Mouse (Mus musculus) T-helper 17 cell (primary cell): ENCODE data around the gene Babam1.

Source experiments
- in situ Hi-C, 2 experiments: fragments of 300-600 bp; cut with MboI, MseI; formaldehyde crosslinking; loops; 1 replicate in 1 of 2; 2 replicates in 1 of 2; pipeline ENCODE4 v1.15.1; 2025; ENCODE audit warnings: high pct_unique_total_duplicates in 2 of 2

Gene Babam1

DNA sequence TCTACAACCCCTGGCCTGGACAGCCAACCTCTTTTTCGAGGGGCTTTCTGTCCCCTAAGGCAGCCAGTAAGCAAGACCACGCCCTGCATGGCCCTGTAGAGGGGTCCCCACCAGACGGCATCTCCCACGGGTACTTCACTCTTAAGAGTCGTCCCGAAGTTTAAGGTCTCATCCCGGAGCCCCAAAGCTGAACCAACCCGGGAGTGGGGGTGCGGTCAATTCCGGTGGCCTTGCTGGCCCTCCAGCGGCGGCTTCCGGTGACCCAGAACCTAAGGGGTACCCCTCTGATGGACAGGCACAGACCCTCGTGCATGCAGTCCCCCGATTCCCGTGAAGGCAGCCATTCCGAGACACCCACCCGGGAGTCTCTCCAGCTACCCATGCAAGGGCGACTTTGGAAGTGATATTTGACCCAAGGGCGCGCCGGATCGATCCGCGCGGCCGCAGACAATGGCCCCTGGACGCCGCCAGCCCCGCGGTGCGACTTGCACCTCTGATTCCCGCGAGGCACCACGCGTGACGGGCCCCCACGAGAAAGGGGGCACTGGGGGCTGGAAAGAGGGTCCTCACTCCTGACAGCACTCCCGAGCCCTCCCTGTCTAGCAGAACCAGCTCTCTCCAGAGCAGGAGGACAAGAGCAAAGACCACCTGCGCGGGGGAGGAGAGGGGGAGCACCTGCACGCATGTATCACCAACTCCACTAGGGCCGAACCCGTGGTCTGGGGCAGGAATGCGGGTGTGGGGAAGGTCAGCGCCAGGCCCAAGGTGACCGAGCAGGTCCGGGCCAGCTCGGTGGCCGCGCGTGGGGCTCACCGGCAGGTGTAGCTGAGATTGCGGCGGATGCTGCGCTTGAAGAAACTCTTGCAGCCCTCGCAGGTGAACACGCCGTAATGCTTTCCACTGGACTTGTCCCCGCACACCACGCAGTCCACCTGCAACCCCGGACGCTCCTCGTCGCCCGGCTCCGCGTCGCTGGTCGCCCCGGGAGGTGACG, 16.2 kb upstream of the Babam1 start:
- in situ Hi-C loops = no loop called here

DNA sequence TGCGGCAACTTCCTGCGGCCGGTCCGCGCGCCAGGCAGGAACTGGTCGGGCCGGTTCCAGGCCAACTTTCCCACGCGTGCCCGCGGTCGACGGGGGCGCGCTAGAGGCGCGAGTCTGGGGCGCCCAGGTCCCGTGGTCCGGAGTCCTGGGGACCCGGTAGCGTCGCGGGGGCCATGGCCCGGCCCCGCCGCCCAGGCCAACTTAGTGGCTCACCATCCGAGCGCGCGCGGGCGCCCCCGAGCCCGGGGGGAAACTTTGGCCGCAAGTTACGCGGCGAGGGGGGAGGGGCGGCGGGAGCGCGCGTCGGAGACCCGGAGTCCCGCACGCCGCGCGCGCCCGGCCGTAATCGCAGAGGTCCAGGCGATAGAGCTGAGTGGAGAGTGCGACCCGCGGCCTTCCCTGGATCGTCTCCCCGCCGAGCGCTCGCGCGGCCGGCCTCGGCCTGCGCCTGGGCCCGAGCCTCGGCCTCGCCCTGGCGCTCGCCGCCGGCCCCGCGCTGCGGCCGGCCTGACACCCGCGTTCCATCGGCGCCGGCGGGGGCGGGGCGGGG, 15.2 kb upstream of the Babam1 start, which contains the start of gene Nr2f6:
Gene Nr2f6 (minus strand): TSS at position 540 of the 550 bp plus-strand sequence.
- in situ Hi-C loops = no loop called here

GRCm38 (mm10) chr8:71381971-71382961, 14.4 kb upstream of the Babam1 start:
- in situ Hi-C loops = no loop called here

DNA sequence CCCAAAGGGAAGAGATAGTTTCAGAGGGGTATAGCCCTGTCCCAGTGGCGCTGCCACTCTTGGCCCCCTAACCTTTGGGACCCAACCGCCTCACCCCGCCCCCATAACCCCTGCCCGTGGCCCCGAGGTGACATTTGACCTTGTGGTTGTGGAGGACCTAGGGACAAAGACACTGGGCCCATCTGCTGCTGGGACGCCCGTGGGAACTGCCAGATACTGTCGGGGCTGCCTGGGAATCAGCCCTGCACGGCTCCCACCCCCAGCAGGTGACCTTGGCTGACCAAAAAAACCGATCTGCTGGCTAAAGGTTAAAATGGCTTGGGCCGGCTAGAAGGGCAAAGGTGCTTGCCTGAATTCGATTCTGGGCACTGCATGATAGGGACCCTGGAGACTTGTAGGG, 13.3 kb upstream of the Babam1 start:
- in situ Hi-C loops = no loop called here

GRCm38 (mm10) chr8:71383860-71384259, 12.8 kb upstream of the Babam1 start:
- in situ Hi-C loops = no loop called here

- in situ Hi-C loops = no loop called here
These were observed 11.3 kb upstream of the Babam1 start for GRCm38 (mm10) chr8:71385212-71385835.

- in situ Hi-C loops = no loop called here
These were observed 8.4 kb upstream of the Babam1 start for GRCm38 (mm10) chr8:71388267-71388666.

DNA sequence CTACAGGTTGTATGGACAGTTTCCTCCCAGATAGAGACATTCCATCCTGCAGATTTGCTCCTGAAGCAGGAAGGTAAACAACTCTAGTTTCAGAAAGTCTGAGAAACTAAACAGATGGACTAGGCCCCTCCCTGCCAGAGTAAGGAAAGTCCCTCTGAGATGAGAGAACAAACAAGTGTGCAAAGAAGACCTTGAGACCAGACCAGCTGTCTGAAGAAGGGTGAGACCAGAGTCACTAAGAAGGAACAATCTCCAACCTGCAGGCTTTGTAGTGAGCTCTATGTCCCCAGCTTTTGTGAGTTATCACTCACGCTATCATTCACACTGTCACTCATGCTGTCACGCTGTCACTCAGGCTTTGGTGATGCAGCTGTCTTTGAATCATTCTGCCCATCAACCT, 5.0 kb upstream of the Babam1 start:
- in situ Hi-C loops = no loop called here

- in situ Hi-C loops = no loop called here
These were observed 4.3 kb upstream of the Babam1 start for GRCm38 (mm10) chr8:71392391-71392790.

DNA sequence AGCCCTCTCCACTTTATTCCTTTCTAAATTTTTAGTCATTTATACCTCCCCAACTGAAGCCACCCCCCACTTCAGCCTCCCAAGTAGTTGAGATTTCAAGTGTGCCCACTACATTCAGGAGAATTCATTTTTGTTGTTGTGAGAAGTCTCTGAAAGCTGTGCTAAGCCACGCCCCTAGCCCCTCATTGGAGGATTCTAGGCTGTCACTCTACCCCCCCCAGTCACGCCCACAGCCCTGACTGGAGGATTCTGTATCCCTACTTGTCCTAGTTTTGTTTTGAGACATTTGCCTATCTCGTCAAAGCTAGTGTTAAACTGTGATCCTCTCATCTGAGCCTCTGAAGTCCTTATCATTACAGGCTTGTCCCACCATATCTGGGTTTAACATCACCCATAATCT, 3.8 kb upstream of the Babam1 start:
- in situ Hi-C loops = no loop called here

- in situ Hi-C loops = no loop called here
These were observed 2.2 kb upstream of the Babam1 start for GRCm38 (mm10) chr8:71394481-71394880.

DNA sequence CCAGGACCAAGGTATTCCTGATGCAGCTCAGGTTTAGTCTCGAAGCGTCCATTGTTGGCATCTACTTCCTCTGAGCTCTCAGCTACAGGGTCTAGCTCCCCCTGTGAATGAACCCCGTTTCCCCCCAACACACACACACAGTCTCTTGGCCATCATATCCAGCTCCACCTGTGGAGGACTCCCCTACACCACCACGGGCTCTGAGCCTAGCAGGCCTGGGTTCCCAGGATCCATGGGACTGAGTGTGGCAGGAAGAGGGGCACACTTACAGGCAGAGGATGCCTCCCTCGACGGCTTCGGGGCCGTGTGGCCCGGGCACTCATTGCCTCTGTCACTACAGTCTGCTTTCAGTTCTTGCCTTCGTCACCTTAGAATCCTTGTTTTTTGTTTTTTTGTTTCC, 1.6 kb upstream of the Babam1 start:
- in situ Hi-C loops = no loop called here

DNA sequence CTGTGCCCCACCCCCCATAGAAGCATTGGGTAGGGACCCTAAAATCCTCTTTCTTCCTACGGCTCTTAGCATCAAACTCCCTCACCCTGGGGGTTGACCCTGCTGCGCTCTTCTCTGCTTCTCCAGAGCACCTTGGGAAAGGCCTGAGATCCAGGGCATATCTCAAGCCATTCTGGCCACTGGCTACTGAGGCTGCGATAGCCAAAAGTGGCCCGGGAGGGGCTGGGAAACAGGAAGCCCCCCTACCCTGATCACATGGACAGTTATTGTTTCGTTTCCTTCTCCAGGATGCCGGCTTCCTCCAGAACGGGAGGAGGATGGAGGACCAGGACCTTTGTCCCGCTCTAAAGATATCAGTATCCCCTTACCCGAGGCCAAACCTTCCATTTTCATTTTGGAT, 1.0 kb upstream of the Babam1 start, which contains the start of gene Ushbp1:
Gene Ushbp1 (minus strand): TSS at position 174 of the 400 bp plus-strand sequence.
- in situ Hi-C loops = no loop called here

GRCm38 (mm10) chr8:71397701-71398100, 1.0 kb downstream of the Babam1 start:
- in situ Hi-C loops = no loop called here

DNA sequence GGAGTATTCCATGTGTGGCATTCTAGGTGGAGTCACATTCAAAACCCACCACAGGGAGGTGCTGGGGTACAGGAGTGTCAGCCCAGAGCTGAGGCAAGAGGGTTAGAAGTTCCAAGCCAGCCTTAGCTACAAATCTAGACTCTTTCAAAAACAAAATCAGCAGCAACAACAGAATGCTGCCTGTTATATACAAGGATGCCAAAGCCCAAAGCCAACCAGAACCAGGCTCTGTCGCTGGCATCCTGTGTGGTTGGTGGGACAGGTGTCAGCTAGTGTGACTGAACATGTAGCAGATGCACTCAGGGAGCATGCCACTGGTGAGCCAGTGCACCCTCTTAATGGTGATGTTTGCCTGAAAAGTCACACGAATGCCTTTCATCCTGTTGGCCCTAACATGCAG, 4.2 kb downstream of the Babam1 start:
- in situ Hi-C loops = no loop called here

DNA sequence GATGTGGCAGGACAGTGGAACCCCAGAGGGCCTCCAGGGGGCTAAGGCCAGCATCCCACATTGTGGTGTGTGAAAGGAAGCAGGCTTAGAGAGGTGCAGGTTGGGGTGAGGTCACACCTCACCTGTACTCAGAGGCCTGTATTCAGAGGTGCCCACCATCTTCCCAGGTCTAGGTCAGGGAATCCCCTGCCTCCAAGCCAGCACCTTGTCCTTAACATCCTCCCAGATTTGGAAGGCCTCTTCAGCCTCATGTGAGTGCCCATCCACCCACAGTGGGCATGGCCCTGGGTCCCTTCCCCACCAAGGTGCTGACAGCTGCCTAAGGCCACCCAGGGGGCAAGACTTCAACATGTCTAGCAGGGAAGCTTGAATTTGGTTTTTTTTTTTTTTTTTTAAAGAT, 4.8 kb downstream of the Babam1 start:
- in situ Hi-C loops = no loop called here

- in situ Hi-C loops = no loop called here
These were observed 5.8 kb downstream of the Babam1 start for GRCm38 (mm10) chr8:71402446-71402964.

DNA sequence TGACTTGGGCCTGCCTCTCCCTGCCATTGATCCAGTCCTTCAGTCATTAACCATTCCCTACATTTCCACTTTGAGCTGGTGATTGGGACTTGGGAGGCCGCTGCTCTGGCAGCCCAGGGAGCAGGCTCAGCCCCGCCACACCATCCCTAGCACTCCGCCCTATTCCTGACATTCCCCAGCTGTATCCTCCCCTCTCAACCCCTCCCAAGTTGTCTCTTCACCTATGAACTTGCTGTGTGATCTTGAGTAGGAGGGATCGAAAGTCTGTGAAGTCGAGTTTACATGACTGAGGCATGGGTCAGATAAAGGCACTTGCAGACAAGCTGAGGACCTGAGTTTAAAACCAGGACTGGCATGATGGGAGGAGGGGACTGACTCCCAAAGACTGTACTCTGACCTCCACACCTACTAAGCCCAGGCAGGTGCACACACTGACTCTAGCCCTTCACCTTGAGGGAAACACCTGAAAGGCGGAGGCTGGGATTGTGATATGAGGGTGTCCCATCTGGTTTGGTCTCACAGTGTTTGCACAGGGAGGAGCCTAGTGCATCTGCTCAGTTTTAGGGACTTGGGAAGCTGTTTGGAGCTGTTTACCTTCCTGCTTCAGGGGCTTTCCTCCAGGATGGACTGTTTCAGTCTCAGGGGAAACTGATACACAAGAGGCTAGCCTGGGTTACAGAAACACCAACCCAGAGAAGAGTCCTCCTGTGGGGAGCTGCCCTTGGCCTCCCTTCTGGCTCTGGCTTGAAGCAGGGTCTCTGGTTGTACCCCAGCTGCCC, 6.6 kb downstream of the Babam1 start:
- in situ Hi-C loops = no loop called here

DNA sequence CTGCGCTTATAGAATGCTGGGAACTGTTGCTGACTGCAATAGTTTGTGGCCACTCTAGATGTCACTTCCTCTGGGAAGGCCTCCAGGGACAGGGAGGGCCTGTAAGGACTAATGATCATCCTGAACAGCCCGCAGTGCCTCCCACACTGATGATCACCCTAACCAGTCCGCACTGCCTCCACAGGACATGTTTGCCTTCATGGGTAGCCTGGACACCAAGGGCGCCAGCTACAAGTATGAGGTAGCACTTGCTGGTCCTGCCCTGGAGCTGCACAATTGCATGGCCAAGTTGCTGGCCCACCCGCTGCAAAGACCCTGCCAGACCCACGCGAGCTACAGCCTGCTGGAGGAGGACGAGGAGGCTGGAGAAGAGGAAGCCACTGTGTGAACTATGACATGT, 7.3 kb downstream of the Babam1 start:
- in situ Hi-C loops = no loop called here

DNA sequence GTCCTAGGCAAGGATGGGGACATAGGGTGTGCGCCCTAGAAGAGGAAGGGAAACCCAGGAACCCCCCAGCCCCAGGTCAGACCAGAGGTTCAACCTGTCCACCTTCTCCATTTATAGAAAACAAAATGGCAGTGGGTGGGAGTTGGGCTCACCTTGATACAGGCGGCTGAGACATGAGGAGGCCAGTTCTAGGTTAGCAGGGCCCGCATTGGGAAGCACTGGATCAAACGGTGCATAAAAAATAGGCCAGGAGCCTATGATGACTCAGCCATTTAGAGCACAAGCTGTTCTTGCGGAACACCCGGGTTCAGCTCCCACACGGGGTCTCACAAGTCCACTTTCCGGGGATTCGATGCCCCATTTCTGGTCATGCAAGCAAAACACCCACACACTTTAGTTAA, 8.3 kb downstream of the Babam1 start:
- in situ Hi-C loops = loop anchor here in 1 of 2 experiments (5.0 kb wide), 2 partner anchors 33 to 68 kb away; partner anchors contain the start of gene Ocel1
